Mouse (Mus musculus) layer of hippocampus, adult 11-12 months (tissue): ENCODE measurements around the gene Paqr5.

ENCODE experiments used
- DNase-seq: peaks from one replicate; pipeline ENCODE4 v3.0.0; 2022; ENCODE audit warnings: low spot score

Paqr5 gene

DNA sequence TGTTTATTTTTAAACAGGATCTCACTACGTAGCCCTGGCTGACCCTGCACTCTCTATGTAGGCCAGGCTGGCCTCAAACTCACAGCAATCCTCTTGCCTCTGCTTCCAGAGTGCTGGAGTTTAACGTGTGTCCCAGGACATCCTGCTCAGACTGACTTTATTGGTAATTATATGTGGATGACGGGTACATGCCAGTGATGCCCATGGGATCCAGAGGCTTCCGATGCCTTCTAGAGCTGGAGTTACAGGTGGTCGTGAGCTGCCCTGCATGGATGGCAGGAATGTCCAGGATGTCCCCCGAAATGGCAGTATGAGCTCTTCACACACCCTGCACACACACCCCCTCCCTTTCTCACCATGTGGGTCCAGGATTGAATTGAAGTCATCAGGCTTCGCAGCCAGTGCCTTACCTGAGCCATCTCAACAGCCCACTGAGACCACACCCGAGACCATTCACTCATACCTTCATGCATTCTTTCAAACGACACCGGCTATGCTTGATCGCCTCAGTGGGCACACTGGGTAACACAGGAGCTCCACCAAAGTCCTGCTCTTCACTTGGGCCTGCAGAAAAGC, 117.7 kb downstream of the Paqr5 start:
- no peak for DNase-seq

- DNase-seq, result no peak
Measured at GRCm38 (mm10) chr9:61908341-61908740, 118.3 kb downstream of the Paqr5 start.

DNA sequence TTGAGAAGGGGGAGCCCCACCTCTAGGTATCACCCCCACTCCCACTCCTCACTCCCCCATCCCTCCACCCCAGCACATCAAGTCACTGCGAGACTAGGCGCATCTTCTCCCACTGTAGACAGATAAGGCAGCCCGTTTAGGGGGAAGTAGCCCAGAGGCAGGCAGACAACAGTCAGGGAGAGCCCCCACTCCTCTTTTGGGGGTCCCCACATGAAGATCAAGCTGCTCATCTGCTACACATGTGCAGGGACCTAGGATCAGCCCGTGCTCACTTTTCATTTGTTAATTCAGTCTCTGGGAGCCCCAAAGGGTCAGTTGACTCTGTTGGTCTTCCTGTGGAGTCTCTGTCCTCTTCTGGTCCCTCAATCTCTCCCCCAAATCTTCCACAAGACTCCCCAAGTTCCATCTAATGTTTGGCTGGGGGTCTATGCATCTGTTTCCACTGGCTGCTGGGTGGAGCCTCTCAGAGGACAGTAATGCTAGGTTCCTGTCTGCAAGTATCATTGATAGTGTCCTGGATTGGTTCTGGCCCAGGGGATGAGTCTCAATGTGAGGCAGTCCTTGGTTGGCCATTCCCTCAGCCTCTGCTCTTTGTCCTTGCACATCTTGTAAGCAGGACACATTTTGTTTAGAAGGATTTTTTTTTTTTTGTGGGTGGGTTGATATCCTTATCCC, 118.9 kb downstream of the Paqr5 start:
- no peak for DNase-seq

DNA sequence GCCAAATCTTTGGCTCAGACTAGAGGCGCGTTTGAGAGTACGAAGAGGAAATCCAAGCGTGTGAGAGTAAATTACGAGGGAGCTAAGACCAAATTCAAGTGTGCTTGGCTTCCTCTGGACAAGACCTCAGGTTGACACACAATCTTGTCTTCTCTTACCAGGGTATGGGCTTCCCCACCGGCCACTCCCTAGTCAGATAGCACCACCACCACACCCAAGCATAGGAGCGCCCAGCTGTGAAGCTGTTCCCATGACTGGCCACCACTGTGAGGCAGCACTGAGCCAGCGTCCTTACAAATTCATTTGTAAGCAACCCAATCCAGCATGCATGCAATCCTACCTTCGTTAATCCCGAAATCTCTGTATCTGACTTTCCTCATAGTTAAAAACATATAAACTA, 119.7 kb downstream of the Paqr5 start:
- no peak for DNase-seq

- DNase-seq, result no peak
Measured at GRCm38 (mm10) chr9:61905576-61905975, 121.1 kb downstream of the Paqr5 start.

DNA sequence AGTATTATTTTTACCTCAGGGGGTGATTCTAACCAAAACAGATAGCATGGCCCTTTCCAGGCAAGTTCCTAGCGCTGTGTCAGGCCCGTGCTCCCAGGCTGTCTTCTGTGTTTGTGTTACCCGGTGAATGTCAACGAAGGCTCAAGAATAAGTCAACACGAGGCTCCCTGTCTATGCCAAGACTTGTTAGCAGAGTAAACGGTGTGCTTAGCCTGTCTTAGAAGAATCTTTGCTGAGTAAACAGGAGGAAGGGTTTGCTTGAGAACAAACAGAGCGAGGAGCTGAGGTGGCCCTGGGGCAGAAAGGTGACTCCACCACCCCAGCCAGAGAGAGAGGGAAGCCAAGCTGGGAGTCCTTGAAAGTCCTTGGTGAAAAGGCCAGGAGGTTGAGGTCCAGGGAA, 122.5 kb downstream of the Paqr5 start:
- no peak for DNase-seq
